Mouse (Mus musculus): ENCODE data around the gene C2cd4a. TPM values are rescaled to one million over a fixed set of nuclear protein-coding genes. Genes with fewer than 3 reads are reported as not detected.

C2cd4a gene
- not detected for total RNA-seq (2023)

GRCm38 (mm10) chr9:67832046-67832605 is at the start of gene C2cd4a:
C2cd4a (minus strand) TSS chr9:67832330.

GRCm38 (mm10) chr9:67839981-67840859 is 8.1 kb upstream of the C2cd4a start, which contains the start of gene Vps13c:
Vps13c (plus strand) TSS chr9:67840396.

Other genes starting within 250 kb of the C2cd4a start
- not detected for gene C2cd4b, start 72.9 kb downstream of the C2cd4a start, total RNA-seq (2023)
- gene Vps13c, start 8.1 kb upstream of the C2cd4a start, total RNA-seq (2023) = 10 to 100 TPM; 33.8 to 34.2 TPM

All from B cell, adult 67 days (primary cell).